Mouse (Mus musculus): ENCODE measurements around the gene Dap.

DNA sequence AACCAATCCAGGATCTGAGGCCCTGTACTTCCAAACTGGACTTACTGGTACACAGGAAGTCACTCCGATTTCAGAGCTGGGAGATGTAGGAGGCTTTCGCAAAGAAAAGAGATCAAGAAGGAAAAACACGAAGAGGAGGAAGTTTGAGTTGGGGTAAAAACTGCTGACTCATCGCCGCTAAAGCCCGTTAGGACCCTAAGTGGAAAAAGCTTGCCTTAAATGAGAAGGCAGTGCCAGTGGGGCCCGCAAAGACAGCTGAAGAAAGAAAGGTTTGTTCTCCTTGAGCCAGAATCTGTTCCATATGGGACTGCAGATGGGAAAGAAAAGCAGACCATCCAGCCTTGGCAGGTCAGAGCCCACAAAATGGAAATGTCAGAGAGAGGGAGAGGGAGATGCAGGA lies 24.8 kb downstream of the Dap start:
- no peak for TF ChIP-seq CTCF (IDR thresholded peaks at IDR 0.05)
- TF ChIP-seq EP300 (IDR thresholded peaks at IDR 0.05): no peak

All from lung, postnatal 0 days (tissue).